Mouse (Mus musculus): Measurements from ENCODE around the gene Siah1b.

Gene Siah1b

GRCm38 (mm10) chrX:164027607-164028289 lies 48.5 kb downstream of the Siah1b start, which contains the start of gene Car5b:
Car5b (minus strand) TSS chrX:164027997.
- peak; percentile 90 for DNase-seq

Data from retina, postnatal 1 day (tissue).